Mouse (Mus musculus): ENCODE results near the gene Pkmyt1.

DNA sequence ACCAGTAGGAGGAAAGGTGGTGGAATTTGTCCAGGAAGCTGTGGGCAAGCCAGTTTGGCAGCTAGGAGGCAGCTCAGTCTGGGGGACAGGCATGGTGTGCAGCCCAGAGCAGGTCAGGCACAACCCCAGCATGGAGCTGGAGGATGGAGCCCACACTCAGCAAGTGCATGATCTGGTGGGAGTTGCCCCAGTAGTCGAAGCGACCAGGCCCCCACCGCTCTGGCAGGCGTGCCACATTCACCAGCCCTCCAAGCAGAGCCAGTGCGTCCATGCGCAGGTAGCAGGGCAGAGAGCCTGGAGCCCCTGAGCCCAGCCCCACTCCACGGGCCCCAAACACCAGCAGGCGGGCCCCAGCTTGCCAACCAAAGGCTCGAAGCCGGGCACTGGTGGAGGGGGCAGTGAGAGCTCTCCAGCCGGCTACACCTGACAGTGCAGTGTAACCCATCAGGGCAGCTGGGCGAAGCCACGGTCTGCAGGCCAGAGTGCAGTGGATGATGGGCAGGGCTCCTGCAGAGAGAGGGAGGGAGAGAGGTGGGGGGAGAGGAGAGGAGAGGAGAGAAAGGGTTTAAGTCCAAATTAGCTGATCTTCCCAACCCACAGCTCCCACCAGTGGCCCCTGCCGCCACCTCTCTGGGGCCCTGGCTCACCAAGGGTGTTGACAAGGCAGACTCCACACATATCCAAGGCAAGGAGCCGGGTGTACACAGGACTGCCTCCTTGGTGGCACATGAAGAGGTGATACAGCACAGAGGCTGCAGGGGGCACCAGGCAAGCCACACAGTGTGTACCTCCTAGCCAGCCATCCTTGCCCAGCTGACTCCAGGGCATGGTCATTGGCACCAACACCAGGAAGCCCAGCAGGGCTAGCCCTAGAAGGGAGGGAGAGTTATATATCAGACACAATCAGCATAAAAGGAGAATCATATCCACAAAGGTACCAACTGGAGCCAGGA, 11.6 kb downstream of the Pkmyt1 start:
- TF ChIP-seq GATA1 (IDR thresholded peaks at IDR 0.05; ENCODE audit: low read length) (no peak), TAL1 (IDR thresholded peaks at IDR 0.05; ENCODE audit: low read length) (no peak)
